Mouse (Mus musculus) G1E (cell line): ENCODE results near the gene Slc6a13. TPM values are rescaled to one million over a fixed set of nuclear protein-coding genes. Genes with fewer than 3 reads are reported as not detected.
A peak's percentile ranks its signal among the peaks of the same experiment; 100 is the strongest.

Experiments used
- ATAC-seq: 2 replicates; pipeline ENCODE4 v1.8.0; 2016; ENCODE audit warnings: mild to moderate bottlenecking; ENCODE audit not compliant: insufficient number of reproducible peaks, poor library complexity, low FRiP score, severe bottlenecking; ENCODE audit errors: extremely low read depth
- DNase-seq: peaks from one replicate; pipeline ENCODE4 v3.0.0; 2012; ENCODE audit warnings: low spot score
- H3K27me3 ChIP-seq: 2 replicates; pipeline ENCODE4 v1.6.1; 2012; ENCODE audit warnings: mild to moderate bottlenecking, low read length, inconsistent platforms; ENCODE audit not compliant: insufficient read depth
- H3K36me3 ChIP-seq: replicated peaks from 2 replicates; pipeline ENCODE3; 2012; ENCODE audit warnings: mild to moderate bottlenecking, inconsistent platforms
- H3K4me1 ChIP-seq: 2 replicates; pipeline ENCODE4 v1.6.1; 2012; ENCODE audit warnings: low read depth, low read length, inconsistent platforms, mixed read lengths; ENCODE audit not compliant: insufficient read depth
- H3K4me3 ChIP-seq: 2 replicates; pipeline ENCODE4 v1.5.1; 2012; ENCODE audit warnings: low read depth, mild to moderate bottlenecking, inconsistent platforms, low read length, moderate library complexity, mixed read lengths
- H3K9me3 ChIP-seq: replicated peaks from 2 replicates; pipeline ENCODE4 v1.6.1; 2012; ENCODE audit warnings: inconsistent platforms
- CTCF ChIP-seq: IDR thresholded peaks from 2 replicates; pipeline ENCODE4 v1.5.1; 2012; ENCODE audit warnings: low read depth, low read length, inconsistent platforms, mixed read lengths
- GATA1 ChIP-seq: IDR thresholded peaks from 2 replicates; pipeline ENCODE4 v1.6.1; 2012; ENCODE audit warnings: borderline replicate concordance, low read length, inconsistent platforms, mixed read lengths
- GATA2 ChIP-seq: IDR thresholded peaks from 2 replicates; pipeline ENCODE4 v1.6.1; 2012; ENCODE audit warnings: low read depth, low read length, inconsistent platforms, borderline replicate concordance
- POLR2AphosphoS5 ChIP-seq: IDR thresholded peaks from 2 replicates; pipeline ENCODE4 v1.6.1; 2012; ENCODE audit warnings: low read depth, low read length, inconsistent platforms; ENCODE audit not compliant: insufficient replicate concordance
- TAL1 ChIP-seq: conservative IDR thresholded peaks from 2 replicates; pipeline ENCODE4 v1.6.1; 2012; ENCODE audit warnings: low read depth, low read length, inconsistent platforms, mixed read lengths
- polyA plus RNA-seq: library from polyadenylated mRNA; stranded (reverse); fragments of >175 nt; gene quantifications from 2 replicates; pipeline ENCODE4 v1.2.3, GENCODE M21; 2012
- total RNA-seq, 2 experiments: library from RNA; stranded (forward) in 1 of 2; stranded (reverse) in 1 of 2; fragments of 200-1000 nt in 1 of 2; fragments of >200 nt in 1 of 2; fragmentation: Nextera tagmentation in 1 of 2; gene quantifications; 2 replicates each; pipeline ENCODE4 v1.2.3; 2014 to 2017

Slc6a13 gene
- total RNA-seq (2014; fragmentation: Nextera tagmentation) (9.1 and 10.5 TPM in 2 replicates), total RNA-seq (2017) (11.7 and 14.8 TPM in 2 replicates), polyA plus RNA-seq (8.0 and 13.7 TPM in 2 replicates)

GRCm38 (mm10) chr6:121299954-121300353 is at the start of gene Slc6a13:
TSS of gene Slc6a13 (plus strand) at chr6:121300227.
- Histone ChIP-seq H3K36me3 (no peaks in the 10 kb centered on the region), H3K27me3 (peaks cover 6% of the 10 kb centered on the region; the same call in 1 of the 2 replicates), H3K4me1 (no peaks in the 10 kb centered on the region), H3K4me3 (no peak within 1 kb of the TSS), H3K9me3 (no peaks in the 10 kb centered on the region)
- DNase-seq: no peak
- no peak for ATAC-seq
- no peak for TF ChIP-seq TAL1
- no peak for TF ChIP-seq POLR2AphosphoS5
- no peak for TF ChIP-seq GATA2
- TF ChIP-seq GATA1: no peak
- TF ChIP-seq CTCF: no peak

DNA sequence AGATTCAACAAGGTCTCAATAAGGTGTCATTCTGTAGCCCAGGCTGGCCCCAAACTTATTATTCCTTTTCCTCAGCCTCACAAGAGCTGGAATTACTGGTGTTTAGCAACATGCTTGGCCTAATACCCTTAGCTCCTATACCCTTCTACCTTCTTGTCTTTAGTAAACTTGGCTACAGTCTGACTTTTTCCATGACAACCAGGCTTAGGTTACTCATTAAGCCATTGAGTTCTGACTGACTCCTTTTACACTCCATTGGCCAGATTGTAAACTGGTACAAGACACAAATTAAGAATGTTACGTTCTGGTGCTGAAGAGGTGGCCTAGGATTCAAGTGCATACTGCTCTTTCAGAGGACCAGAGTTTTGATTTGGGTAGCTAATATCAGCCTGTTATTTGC is 49.6 kb upstream of the Slc6a13 start:
- DNase-seq: no peak
- no peaks in the 10 kb centered on the region for H3K9me3 ChIP-seq
- H3K27me3 ChIP-seq: peaks cover 14% of the 10 kb centered on the region
- H3K4me3 ChIP-seq: no peak overlapping the region
- H3K4me1 ChIP-seq: peaks cover 28% of the 10 kb centered on the region
- peaks cover 5% of the 10 kb centered on the region for H3K36me3 ChIP-seq
- ATAC-seq: no peak
- TF ChIP-seq GATA1 (no peak), TAL1 (no peak), GATA2 (no peak), POLR2AphosphoS5 (no peak), CTCF (no peak)

- TF ChIP-seq GATA1 (no peak), GATA2 (no peak), TAL1 (no peak), CTCF (no peak), POLR2AphosphoS5 (no peak)
- no peaks in the 10 kb centered on the region for H3K9me3 ChIP-seq
- DNase-seq (no peak), ATAC-seq (no peak)
- peaks cover 17% of the 10 kb centered on the region for H3K27me3 ChIP-seq
- no peak overlapping the region for H3K4me3 ChIP-seq
- H3K4me1 ChIP-seq: peaks cover 29% of the 10 kb centered on the region
- peaks cover 5% of the 10 kb centered on the region for H3K36me3 ChIP-seq
These were observed 48.8 kb upstream of the Slc6a13 start for GRCm38 (mm10) chr6:121251256-121251655.

DNA sequence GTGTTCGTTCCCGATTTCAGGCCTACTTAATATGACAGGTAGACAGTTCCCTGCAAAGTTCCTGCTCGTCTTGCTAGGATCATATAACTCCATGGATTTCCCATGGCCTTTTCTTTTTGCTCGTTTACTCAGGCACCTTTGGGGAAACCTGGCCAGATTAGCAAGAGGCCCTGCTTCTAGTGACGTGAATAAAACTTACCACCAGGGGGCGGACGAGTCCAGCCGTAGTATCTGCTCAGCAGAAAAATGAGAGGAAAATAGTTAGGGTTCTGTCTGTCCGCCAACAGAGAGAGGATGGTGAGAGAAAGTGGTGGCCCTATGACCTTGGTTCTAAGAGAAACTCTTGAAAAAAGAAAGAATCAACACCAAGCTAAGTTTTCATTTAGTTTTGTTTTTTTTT is 39.5 kb upstream of the Slc6a13 start:
- peaks cover 2% of the 10 kb centered on the region; the same call in 1 of the 2 replicates for H3K27me3 ChIP-seq
- TF ChIP-seq CTCF (peak; percentile 60), POLR2AphosphoS5 (no peak)
- no peaks in the 10 kb centered on the region for H3K9me3 ChIP-seq
- peaks cover 25% of the 10 kb centered on the region for H3K36me3 ChIP-seq
- ATAC-seq (no peak; the same call in 1 of the 2 replicates), DNase-seq (peak; percentile 36)
- H3K4me3 ChIP-seq: no peak overlapping the region
- peaks cover 11% of the 10 kb centered on the region for H3K4me1 ChIP-seq

- DNase-seq (no peak), ATAC-seq (0 out of 2 replicates have a peak, but pooled peaks have one; percentile 15)
- Histone ChIP-seq H3K36me3 (peaks cover 27% of the 10 kb centered on the region), H3K4me1 (peaks cover 7% of the 10 kb centered on the region), H3K4me3 (no peak overlapping the region), H3K27me3 (no peaks in the 10 kb centered on the region), H3K9me3 (no peaks in the 10 kb centered on the region)
- TF ChIP-seq POLR2AphosphoS5: no peak
- TF ChIP-seq CTCF: no peak
- TF ChIP-seq TAL1: no peak
- no peak for TF ChIP-seq GATA2
- no peak for TF ChIP-seq GATA1
These were observed 38.8 kb upstream of the Slc6a13 start for GRCm38 (mm10) chr6:121261233-121261632.

GRCm38 (mm10) chr6:121262004-121262403 is 38.0 kb upstream of the Slc6a13 start:
- H3K36me3 ChIP-seq: peaks cover 30% of the 10 kb centered on the region

GRCm38 (mm10) chr6:121262496-121262895 is 37.5 kb upstream of the Slc6a13 start:
- Histone ChIP-seq H3K36me3 (peaks cover 30% of the 10 kb centered on the region), H3K4me1 (peaks cover 7% of the 10 kb centered on the region), H3K27me3 (no peaks in the 10 kb centered on the region), H3K9me3 (no peaks in the 10 kb centered on the region), H3K4me3 (no peak overlapping the region)
- no peak for DNase-seq
- ATAC-seq: no peak
- TF ChIP-seq CTCF (no peak), GATA2 (no peak), POLR2AphosphoS5 (no peak), GATA1 (no peak), TAL1 (no peak)

More at GRCm38 (mm10) chr6:121262004-121262403, 38.0 kb upstream of the Slc6a13 start:
- TF ChIP-seq GATA2 (no peak), POLR2AphosphoS5 (no peak), CTCF (no peak), GATA1 (no peak), TAL1 (no peak)
- Histone ChIP-seq H3K9me3 (no peaks in the 10 kb centered on the region), H3K27me3 (no peaks in the 10 kb centered on the region), H3K4me1 (peaks cover 7% of the 10 kb centered on the region), H3K4me3 (no peak overlapping the region)
- ATAC-seq (no peak), DNase-seq (no peak)
